Mouse (Mus musculus): ENCODE measurements around the gene Mast4. TPM values are rescaled to one million over a fixed set of nuclear protein-coding genes. Genes with fewer than 3 reads are reported as not detected.

Mast4 gene
- polyA plus RNA-seq, 1 experiment from 2014 or later = 24.7 TPM

- no peaks in the 10 kb centered on the region for H3K9me3 ChIP-seq (replicated peaks)
- H3K27me3 ChIP-seq = no peaks in the 10 kb centered on the region
- no peak overlapping the region for H3K4me3 ChIP-seq (replicated peaks)
- H3K27ac ChIP-seq = no peak overlapping the region
- ATAC-seq (replicated peaks; ENCODE audit: low FRiP score) = no peak
- peaks cover 52% of the 10 kb centered on the region for H3K36me3 ChIP-seq
- WGBS = 81% methylated on average over 6 of the region's 6 CpGs
- peaks cover under 1% of the 10 kb centered on the region; the same call in 1 of the 2 replicates for H3K4me1 ChIP-seq
- H3K4me2 ChIP-seq = no peak overlapping the region
- no peak overlapping the region for H3K9ac ChIP-seq
Observed at GRCm38 (mm10) chr13:102775506-102775905, 558.8 kb downstream of the Mast4 start.

GRCm38 (mm10) chr13:102774786-102775201 is 559.5 kb downstream of the Mast4 start:
- 52% methylated on average over 7 of the region's 7 CpGs for WGBS
- peaks cover 3% of the 10 kb centered on the region; the same call in 1 of the 2 replicates for H3K4me1 ChIP-seq
- peak overlapping the region; percentile 62; the same call in 1 of the 2 replicates for H3K27ac ChIP-seq
- no peak overlapping the region for H3K9ac ChIP-seq
- H3K27me3 ChIP-seq = no peaks in the 10 kb centered on the region
- no peak overlapping the region for H3K4me3 ChIP-seq (replicated peaks)
- H3K9me3 ChIP-seq (replicated peaks) = no peaks in the 10 kb centered on the region
- H3K36me3 ChIP-seq = peaks cover 59% of the 10 kb centered on the region
- no peak overlapping the region for H3K4me2 ChIP-seq
- peak; percentile 46; the same call in 1 of the 2 replicates for ATAC-seq (replicated peaks; ENCODE audit: low FRiP score)

GRCm38 (mm10) chr13:102773169-102773568 is 561.1 kb downstream of the Mast4 start:
- H3K4me2 ChIP-seq = no peak overlapping the region
- no peak overlapping the region for H3K9ac ChIP-seq
- H3K4me3 ChIP-seq (replicated peaks) = no peak overlapping the region
- H3K4me1 ChIP-seq = peaks cover 3% of the 10 kb centered on the region; the same call in 1 of the 2 replicates
- H3K27me3 ChIP-seq = no peaks in the 10 kb centered on the region
- H3K9me3 ChIP-seq (replicated peaks) = no peaks in the 10 kb centered on the region
- H3K27ac ChIP-seq = no peak overlapping the region
- ATAC-seq (replicated peaks; ENCODE audit: low FRiP score) = no peak
- H3K36me3 ChIP-seq = peaks cover 59% of the 10 kb centered on the region
- WGBS = 90% methylated on average over 9 of the region's 9 CpGs

GRCm38 (mm10) chr13:102770194-102770593 is 564.1 kb downstream of the Mast4 start:
- no peak for ATAC-seq (replicated peaks; ENCODE audit: low FRiP score)
- Histone ChIP-seq H3K9ac (no peak overlapping the region), H3K27ac (no peak overlapping the region), H3K4me2 (no peak overlapping the region), H3K36me3 (peaks cover 75% of the 10 kb centered on the region), H3K4me1 (peaks cover 3% of the 10 kb centered on the region; the same call in 1 of the 2 replicates), H3K27me3 (no peaks in the 10 kb centered on the region), H3K9me3 (replicated peaks) (no peaks in the 10 kb centered on the region), H3K4me3 (replicated peaks) (no peak overlapping the region)
- 37% methylated on average over 8 of the region's 8 CpGs for WGBS

GRCm38 (mm10) chr13:102768512-102768911 is 565.8 kb downstream of the Mast4 start:
- no peaks in the 10 kb centered on the region for H3K9me3 ChIP-seq (replicated peaks)
- no peak overlapping the region for H3K4me3 ChIP-seq (replicated peaks)
- no peak overlapping the region for H3K4me2 ChIP-seq
- H3K9ac ChIP-seq = no peak overlapping the region
- no peak for ATAC-seq (replicated peaks; ENCODE audit: low FRiP score)
- peaks cover 80% of the 10 kb centered on the region for H3K36me3 ChIP-seq
- 89% methylated on average over 11 of the region's 11 CpGs for WGBS
- H3K27me3 ChIP-seq = no peaks in the 10 kb centered on the region
- no peak overlapping the region for H3K27ac ChIP-seq
- H3K4me1 ChIP-seq = peaks cover 3% of the 10 kb centered on the region; the same call in 1 of the 2 replicates

GRCm38 (mm10) chr13:102767110-102767509 is 567.2 kb downstream of the Mast4 start:
- Histone ChIP-seq H3K4me2 (no peak overlapping the region), H3K27ac (no peak overlapping the region), H3K9me3 (replicated peaks) (no peaks in the 10 kb centered on the region), H3K4me1 (peaks cover 5% of the 10 kb centered on the region; the same call in 1 of the 2 replicates), H3K4me3 (replicated peaks) (no peak overlapping the region), H3K36me3 (peaks cover 69% of the 10 kb centered on the region), H3K27me3 (no peaks in the 10 kb centered on the region), H3K9ac (no peak overlapping the region)
- 72% methylated on average over 7 of the region's 7 CpGs for WGBS
- no peak for ATAC-seq (replicated peaks; ENCODE audit: low FRiP score)

GRCm38 (mm10) chr13:102765216-102765615 is 569.1 kb downstream of the Mast4 start:
- H3K4me2 ChIP-seq = no peak overlapping the region
- no peak overlapping the region for H3K4me3 ChIP-seq (replicated peaks)
- H3K27ac ChIP-seq = no peak overlapping the region
- 93% methylated on average over 11 of the region's 11 CpGs for WGBS
- no peak overlapping the region for H3K9ac ChIP-seq
- no peaks in the 10 kb centered on the region for H3K27me3 ChIP-seq
- H3K36me3 ChIP-seq = peaks cover 61% of the 10 kb centered on the region
- ATAC-seq (replicated peaks; ENCODE audit: low FRiP score) = no peak
- H3K4me1 ChIP-seq = peaks cover 6% of the 10 kb centered on the region; the same call in 1 of the 2 replicates
- no peaks in the 10 kb centered on the region for H3K9me3 ChIP-seq (replicated peaks)

- H3K4me1 ChIP-seq = peaks cover 6% of the 10 kb centered on the region; the same call in 1 of the 2 replicates
- ATAC-seq (replicated peaks; ENCODE audit: low FRiP score) = no peak
- H3K9me3 ChIP-seq (replicated peaks) = no peaks in the 10 kb centered on the region
- no peak overlapping the region for H3K4me2 ChIP-seq
- no peak overlapping the region for H3K9ac ChIP-seq
- peaks cover 52% of the 10 kb centered on the region for H3K36me3 ChIP-seq
- WGBS = 91% methylated on average over 1 of the region's 1 CpGs
- no peak overlapping the region for H3K4me3 ChIP-seq (replicated peaks)
- H3K27me3 ChIP-seq = no peaks in the 10 kb centered on the region
- no peak overlapping the region for H3K27ac ChIP-seq
Observed at GRCm38 (mm10) chr13:102764218-102764617, 570.1 kb downstream of the Mast4 start.

GRCm38 (mm10) chr13:102762203-102762602 is 572.1 kb downstream of the Mast4 start:
- Histone ChIP-seq H3K27me3 (no peaks in the 10 kb centered on the region), H3K9ac (no peak overlapping the region), H3K4me2 (no peak overlapping the region), H3K27ac (no peak overlapping the region), H3K36me3 (peaks cover 52% of the 10 kb centered on the region), H3K9me3 (replicated peaks) (no peaks in the 10 kb centered on the region), H3K4me1 (peaks cover 6% of the 10 kb centered on the region; the same call in 1 of the 2 replicates), H3K4me3 (replicated peaks) (no peak overlapping the region)
- 90% methylated on average over 10 of the region's 10 CpGs for WGBS
- no peak for ATAC-seq (replicated peaks; ENCODE audit: low FRiP score)

GRCm38 (mm10) chr13:102761410-102761809 is 572.9 kb downstream of the Mast4 start:
- H3K4me3 ChIP-seq (replicated peaks) = no peak overlapping the region
- ATAC-seq (replicated peaks; ENCODE audit: low FRiP score) = no peak

GRCm38 (mm10) chr13:102758021-102758420 is 576.3 kb downstream of the Mast4 start:
- Histone ChIP-seq H3K4me1 (peaks cover 11% of the 10 kb centered on the region; the same call in 1 of the 2 replicates), H3K36me3 (peaks cover 33% of the 10 kb centered on the region), H3K4me3 (replicated peaks) (no peak overlapping the region), H3K9ac (no peak overlapping the region), H3K27me3 (no peaks in the 10 kb centered on the region), H3K27ac (no peak overlapping the region), H3K4me2 (no peak overlapping the region), H3K9me3 (replicated peaks) (no peaks in the 10 kb centered on the region)
- ATAC-seq (replicated peaks; ENCODE audit: low FRiP score) = no peak
- 97% methylated on average over 6 of the region's 6 CpGs for WGBS

More at GRCm38 (mm10) chr13:102761410-102761809, 572.9 kb downstream of the Mast4 start:
- H3K4me1 ChIP-seq = peaks cover 6% of the 10 kb centered on the region; the same call in 1 of the 2 replicates
- H3K27ac ChIP-seq = no peak overlapping the region
- H3K9ac ChIP-seq = no peak overlapping the region
- no peak overlapping the region for H3K4me2 ChIP-seq
- no peaks in the 10 kb centered on the region for H3K9me3 ChIP-seq (replicated peaks)
- 67% methylated on average over 9 of the region's 9 CpGs for WGBS
- no peaks in the 10 kb centered on the region for H3K27me3 ChIP-seq
- H3K36me3 ChIP-seq = peaks cover 45% of the 10 kb centered on the region

GRCm38 (mm10) chr13:102756071-102756470 is 578.2 kb downstream of the Mast4 start:
- Histone ChIP-seq H3K36me3 (peaks cover 42% of the 10 kb centered on the region), H3K4me1 (0 out of 2 replicates have a peak, but pooled peaks cover 6% of the 10 kb centered on the region), H3K27me3 (no peaks in the 10 kb centered on the region), H3K9me3 (replicated peaks) (no peaks in the 10 kb centered on the region), H3K4me2 (no peak overlapping the region), H3K4me3 (replicated peaks) (no peak overlapping the region), H3K9ac (no peak overlapping the region), H3K27ac (0 out of 2 replicates have a peak overlapping the region, but pooled peaks have one; percentile 7)
- 82% methylated on average over 8 of the region's 8 CpGs for WGBS
- ATAC-seq (replicated peaks; ENCODE audit: low FRiP score) = no peak

GRCm38 (mm10) chr13:102755124-102755523 is 579.2 kb downstream of the Mast4 start:
- WGBS = 96% methylated on average over 8 of the region's 8 CpGs
- Histone ChIP-seq H3K9me3 (replicated peaks) (no peaks in the 10 kb centered on the region), H3K9ac (no peak overlapping the region), H3K36me3 (peaks cover 47% of the 10 kb centered on the region), H3K4me1 (0 out of 2 replicates have a peak, but pooled peaks cover 6% of the 10 kb centered on the region), H3K27me3 (no peaks in the 10 kb centered on the region), H3K27ac (no peak overlapping the region), H3K4me3 (replicated peaks) (no peak overlapping the region), H3K4me2 (no peak overlapping the region)
- no peak for ATAC-seq (replicated peaks; ENCODE audit: low FRiP score)
